Mouse (Mus musculus): ENCODE results near the gene Il1f8. TPM values are rescaled to one million over a fixed set of nuclear protein-coding genes. Genes with fewer than 3 reads are reported as not detected.
A peak's percentile ranks its signal among the peaks of the same experiment; 100 is the strongest.

The Il1f8 gene
- total and polyA plus RNA-seq, 2 experiments from 2014 or later: not detected

DNA sequence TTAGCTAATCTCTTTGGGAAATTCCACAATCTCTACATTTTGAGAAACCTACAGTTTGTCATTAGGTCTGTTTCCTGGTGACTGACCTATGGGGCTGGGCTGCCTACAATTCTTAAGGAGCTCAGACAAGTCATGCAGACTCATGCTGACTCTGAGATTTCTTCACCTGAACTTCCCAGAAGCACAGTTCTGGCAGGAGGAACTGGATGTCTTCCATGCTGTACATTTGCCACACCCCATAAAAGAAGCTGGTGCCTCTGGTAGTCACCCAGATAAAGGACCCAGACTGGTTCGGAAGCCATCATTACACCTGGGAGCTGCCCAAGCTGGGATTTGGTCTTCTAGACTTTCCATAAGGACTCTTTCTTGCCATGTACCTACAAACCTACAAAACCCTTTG is 33.2 kb downstream of the Il1f8 start, which contains the start of gene Il1f9:
TSS of gene Il1f9 (plus strand) at position 301 of the 400 bp plus-strand sequence.
- Histone ChIP-seq H3K27ac (no peak within 1 kb of the TSS), H3K9me3 (ENCODE audit: low read length) (no peaks in the 10 kb centered on the region), H3K4me2 (ENCODE audit: low read depth, low read length) (no peak within 1 kb of the TSS), H3K4me3 (ENCODE audit: low read length) (no peak within 1 kb of the TSS), H3K9ac (replicated peaks; ENCODE audit: low read length) (no peak within 1 kb of the TSS), H3K27me3 (ENCODE audit: insufficient read depth, low read length) (no peaks in the 10 kb centered on the region), H3K4me1 (ENCODE audit: insufficient read depth, low read length) (no peaks in the 10 kb centered on the region), H3K36me3 (ENCODE audit: insufficient read depth, low read length) (no peaks in the 10 kb centered on the region)
- no peak for DNase-seq (ENCODE audit: low spot score)
- WGBS: 100% methylated on average over 1 of the region's 1 CpGs
- TF ChIP-seq CTCF (IDR thresholded peaks at IDR 0.05; ENCODE audit: low read depth): no peak
- no peak for ATAC-seq

DNA sequence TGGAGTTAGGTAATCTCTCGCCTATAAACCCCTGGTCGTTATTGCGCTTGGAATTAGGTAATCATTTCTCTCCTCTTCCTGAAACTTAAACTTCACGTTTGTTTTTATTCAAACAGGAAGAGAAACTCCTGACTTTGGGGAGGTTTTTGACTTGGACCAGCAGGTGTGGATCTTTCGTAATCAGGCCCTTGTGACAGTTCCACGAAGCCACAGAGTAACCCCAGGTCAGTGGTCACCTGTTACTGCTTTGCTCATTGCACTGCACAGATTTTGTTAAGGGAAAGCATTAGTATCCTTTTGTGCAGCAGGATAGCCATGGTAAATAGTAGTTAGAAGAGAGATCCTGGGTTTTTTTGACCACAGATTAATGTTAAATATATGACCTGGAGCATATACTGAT is 34.6 kb downstream of the Il1f8 start:
- Histone ChIP-seq H3K36me3 (ENCODE audit: insufficient read depth, low read length) (no peaks in the 10 kb centered on the region), H3K4me3 (ENCODE audit: low read length) (no peak overlapping the region), H3K9ac (replicated peaks; ENCODE audit: low read length) (no peak overlapping the region), H3K4me2 (ENCODE audit: low read depth, low read length) (no peak overlapping the region), H3K27me3 (ENCODE audit: insufficient read depth, low read length) (no peaks in the 10 kb centered on the region), H3K4me1 (ENCODE audit: insufficient read depth, low read length) (no peaks in the 10 kb centered on the region), H3K27ac (no peak overlapping the region), H3K9me3 (ENCODE audit: low read length) (no peaks in the 10 kb centered on the region)
- no peak for TF ChIP-seq CTCF (IDR thresholded peaks at IDR 0.05; ENCODE audit: low read depth)
- DNase-seq (ENCODE audit: low spot score): no peak
- ATAC-seq: no peak
- 80% methylated on average over 6 of the region's 6 CpGs for WGBS

- 0 out of 2 replicates have a peak, but pooled peaks have one; percentile 23 for TF ChIP-seq CTCF (IDR thresholded peaks at IDR 0.05; ENCODE audit: low read depth)
- Histone ChIP-seq H3K4me1 (ENCODE audit: insufficient read depth, low read length) (no peaks in the 10 kb centered on the region), H3K4me2 (ENCODE audit: low read depth, low read length) (no peak overlapping the region), H3K27me3 (ENCODE audit: insufficient read depth, low read length) (no peaks in the 10 kb centered on the region), H3K9me3 (ENCODE audit: low read length) (no peaks in the 10 kb centered on the region), H3K4me3 (ENCODE audit: low read length) (no peak overlapping the region), H3K9ac (replicated peaks; ENCODE audit: low read length) (no peak overlapping the region), H3K27ac (no peak overlapping the region), H3K36me3 (ENCODE audit: insufficient read depth, low read length) (no peaks in the 10 kb centered on the region)
- ATAC-seq (no peak), DNase-seq (ENCODE audit: low spot score) (no peak)
- WGBS: 60% methylated on average over 1 of the region's 1 CpGs
Measured at GRCm38 (mm10) chr2:24188189-24188588, 35.2 kb downstream of the Il1f8 start.

Other genes with a start within 250 kb of the Il1f8 start
- gene Hnmt, start 103.8 kb upstream of the Il1f8 start, total RNA-seq (2014; rRNA removed): 13.5 and 14.2 TPM in 2 replicates
- 28.4 and 31.1 TPM in 2 replicates for gene Hnmt, start 103.8 kb upstream of the Il1f8 start, polyA plus RNA-seq (2015; fragmentation: Nextera tagmentation; extraction: Ambion mirVana)
- gene Tbpl2, start 56.6 kb upstream of the Il1f8 start, total RNA-seq (2014; rRNA removed): not detected in 2 replicates
- not detected in 2 replicates for gene Tbpl2, start 56.6 kb upstream of the Il1f8 start, polyA plus RNA-seq (2015; fragmentation: Nextera tagmentation; extraction: Ambion mirVana)
- gene Il1f9, start 33.3 kb downstream of the Il1f8 start, total RNA-seq (2014; rRNA removed): not detected in 2 replicates
- gene Il1f9, start 33.3 kb downstream of the Il1f8 start, polyA plus RNA-seq (2015; fragmentation: Nextera tagmentation; extraction: Ambion mirVana): not detected in 2 replicates
- not detected in 2 replicates for gene Il1f6, start 62.3 kb downstream of the Il1f8 start, total RNA-seq (2014; rRNA removed)
- not detected in 2 replicates for gene Il1f6, start 62.3 kb downstream of the Il1f8 start, polyA plus RNA-seq (2015; fragmentation: Nextera tagmentation; extraction: Ambion mirVana)
- gene Il1f5, start 123.8 kb downstream of the Il1f8 start, total RNA-seq (2014; rRNA removed): not detected in 2 replicates
- gene Il1f5, start 123.8 kb downstream of the Il1f8 start, polyA plus RNA-seq (2015; fragmentation: Nextera tagmentation; extraction: Ambion mirVana): not detected in 2 replicates
- not detected in 2 replicates for gene Il1f10, start 138.0 kb downstream of the Il1f8 start, total RNA-seq (2014; rRNA removed)
- not detected in 2 replicates for gene Il1f10, start 138.0 kb downstream of the Il1f8 start, polyA plus RNA-seq (2015; fragmentation: Nextera tagmentation; extraction: Ambion mirVana)
- gene Il1rn, start 183.7 kb downstream of the Il1f8 start, total RNA-seq (2014; rRNA removed): not detected in 2 replicates
- gene Il1rn, start 183.7 kb downstream of the Il1f8 start, polyA plus RNA-seq (2015; fragmentation: Nextera tagmentation; extraction: Ambion mirVana): 0.13 and 0.16 TPM in 2 replicates
- 1.3 and 7.0 TPM in 2 replicates for gene Psd4, start 214.4 kb downstream of the Il1f8 start, total RNA-seq (2014; rRNA removed)
- 0.71 and 1.2 TPM in 2 replicates for gene Psd4, start 214.4 kb downstream of the Il1f8 start, polyA plus RNA-seq (2015; fragmentation: Nextera tagmentation; extraction: Ambion mirVana)

Data from hindbrain, postnatal 0 days (tissue).